Mouse (Mus musculus) bone marrow macrophage, adult 2 months (primary cell): ENCODE results near the gene Zup1.

ENCODE experiments used
- CTCF ChIP-seq: IDR thresholded peaks from 2 replicates; pipeline ENCODE4 v1.5.1; 2012; ENCODE audit warnings: low read depth, mild to moderate bottlenecking, low read length, moderate library complexity
- POLR2A ChIP-seq: IDR thresholded peaks from 2 replicates; pipeline ENCODE4 v1.6.1; 2012; ENCODE audit warnings: mild to moderate bottlenecking, low read depth, low read length, borderline replicate concordance

- no peak for TF ChIP-seq POLR2A
- TF ChIP-seq CTCF: no peak
Observed at GRCm38 (mm10) chr10:33952509-33952908, 1.4 kb upstream of the Zup1 start.
